Mouse (Mus musculus): ENCODE results near the gene Gm21887. TPM values are rescaled to one million over a fixed set of nuclear protein-coding genes. Genes with fewer than 3 reads are reported as not detected.
"Not testable (repeated sequence)": the region's sequence is repeated elsewhere in the genome, so short reads cannot be mapped to it uniquely, and the experiment has no call there.

Gene Gm21887
- polyA plus RNA-seq, 1 experiment from 2014 or later = 273 TPM

DNA sequence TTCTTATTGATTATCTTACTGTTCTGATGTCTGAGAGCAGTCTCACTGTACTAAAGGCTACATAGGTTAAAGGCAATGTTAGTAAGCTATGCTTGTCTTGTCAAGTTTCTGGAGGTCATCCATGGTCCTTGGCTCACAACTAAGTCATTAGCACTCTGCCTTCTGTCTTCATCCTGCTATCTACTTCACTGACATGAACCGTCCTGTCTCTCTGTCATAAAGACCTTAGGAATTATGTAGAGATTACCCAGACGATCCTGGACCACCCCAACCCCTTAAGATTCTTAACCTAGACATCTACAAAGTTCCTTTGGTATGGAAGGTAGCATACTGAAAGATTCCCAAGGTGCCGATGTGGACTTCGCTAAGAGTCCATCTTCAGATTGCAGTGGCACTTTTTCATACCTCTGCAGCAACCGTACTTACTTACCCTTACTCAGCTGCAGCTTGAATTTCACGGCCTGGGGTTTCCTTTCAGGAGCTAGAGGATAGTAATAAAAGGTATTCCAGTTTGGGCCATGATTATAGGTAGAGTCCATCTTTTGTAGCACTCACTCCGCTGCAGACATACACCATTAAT is 31.5 kb upstream of the Gm21887 start:
- not testable (repeated sequence) for H3K27me3 ChIP-seq (replicated peaks); H3K4me1 ChIP-seq; H3K9ac ChIP-seq; H3K27ac ChIP-seq; H3K4me2 ChIP-seq; H3K9me3 ChIP-seq; H3K4me3 ChIP-seq (replicated peaks); ATAC-seq (ENCODE audit: insufficient read depth, low FRiP score, low read depth)
- 87% methylated on average over 7 of the region's 7 CpGs for WGBS
- peaks cover 25% of the 10 kb centered on the region; the same call in 1 of the 2 replicates for H3K36me3 ChIP-seq

DNA sequence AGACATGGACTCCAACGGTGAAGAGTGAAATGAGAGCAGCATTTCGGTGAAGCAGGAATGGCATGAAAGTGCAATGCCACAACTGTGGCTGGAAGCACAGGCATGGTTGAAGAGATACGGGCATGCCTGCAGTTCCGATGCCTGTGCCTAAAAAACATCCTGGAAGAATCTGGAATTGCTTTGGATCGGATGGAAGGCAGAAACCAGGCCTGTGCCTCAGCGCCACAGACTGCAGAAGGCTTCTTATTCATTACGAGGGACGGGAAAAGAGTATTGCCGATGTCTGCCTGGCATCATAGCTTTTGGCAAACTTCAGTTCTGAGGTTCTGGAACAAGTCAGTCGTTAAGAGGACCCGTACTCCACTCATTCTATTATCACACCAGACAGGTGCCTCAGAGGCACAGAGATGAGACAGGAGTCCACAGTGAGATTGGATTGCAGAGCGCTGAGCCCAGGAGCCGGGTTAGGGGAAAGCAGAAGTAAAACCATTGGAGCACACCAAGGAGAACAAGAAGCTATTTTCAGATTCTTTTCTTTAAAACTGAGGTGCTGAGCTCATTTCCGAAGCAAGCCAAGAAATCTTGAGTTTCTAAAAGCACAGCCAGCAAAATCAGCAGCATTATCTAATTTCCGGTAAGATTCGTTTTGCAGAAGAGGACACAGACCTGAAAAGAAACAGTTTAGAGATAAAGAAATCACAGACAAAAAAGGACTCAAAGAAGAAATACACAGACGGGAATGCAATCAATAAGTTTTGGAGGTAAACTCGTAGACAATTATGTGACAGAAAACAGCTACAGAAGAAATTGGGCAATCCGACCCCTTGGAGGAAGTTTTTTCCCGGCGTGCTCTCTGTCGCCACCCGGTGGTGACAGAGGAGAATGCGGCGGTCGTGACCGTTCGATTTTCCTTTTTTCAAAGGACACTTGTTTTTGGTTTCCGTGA is 30.8 kb upstream of the Gm21887 start:
- peaks cover 25% of the 10 kb centered on the region; the same call in 1 of the 2 replicates for H3K36me3 ChIP-seq
- not testable (repeated sequence) for H3K9me3 ChIP-seq; H3K27me3 ChIP-seq (replicated peaks); H3K4me3 ChIP-seq (replicated peaks); H3K4me1 ChIP-seq; H3K9ac ChIP-seq; ATAC-seq (ENCODE audit: insufficient read depth, low FRiP score, low read depth)
- 62% methylated on average over 29 of the region's 29 CpGs for WGBS
- peak overlapping the region; percentile 4; the same call in 1 of the 2 replicates for H3K27ac ChIP-seq
- 0 out of 2 replicates have a peak overlapping the region, but pooled peaks have one; percentile 0 for H3K4me2 ChIP-seq

DNA sequence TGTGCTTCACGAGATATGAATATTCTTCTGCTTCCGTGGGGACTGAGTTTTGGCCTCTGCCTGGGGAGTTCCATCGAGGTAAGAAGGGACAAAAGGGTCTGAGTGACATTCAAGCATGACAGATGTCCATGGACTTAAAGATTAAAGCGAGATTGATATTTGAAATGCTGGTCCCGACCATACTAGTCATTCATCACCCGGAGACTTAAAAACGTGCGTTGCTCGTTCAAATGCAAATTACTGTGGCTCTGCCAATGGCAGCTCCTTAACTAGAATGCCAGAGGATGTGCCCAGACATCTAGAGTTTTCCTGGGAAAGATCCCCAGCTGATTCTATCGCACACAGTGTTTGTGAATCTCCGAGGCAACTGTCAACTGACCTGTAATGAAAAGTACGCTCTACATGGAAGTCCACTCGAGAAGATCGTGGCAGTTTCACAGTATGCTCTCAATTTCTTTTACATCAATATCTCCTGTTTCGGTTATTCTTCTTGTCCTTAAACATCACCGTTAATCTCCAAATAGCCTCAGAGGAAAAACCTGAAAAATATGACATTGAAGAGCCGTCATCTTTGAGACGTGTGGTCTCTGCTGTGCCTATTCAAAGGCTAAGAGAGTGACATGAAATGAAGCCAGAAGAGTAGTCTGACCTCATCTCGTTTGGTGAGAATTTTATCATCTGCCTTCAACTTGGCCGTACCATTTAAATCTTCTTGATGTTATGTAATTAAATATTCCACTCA is 29.8 kb upstream of the Gm21887 start:
- H3K4me1 ChIP-seq; H3K4me2 ChIP-seq; H3K27me3 ChIP-seq (replicated peaks); H3K27ac ChIP-seq; H3K4me3 ChIP-seq (replicated peaks); ATAC-seq (ENCODE audit: insufficient read depth, low FRiP score, low read depth); H3K9ac ChIP-seq: not testable (repeated sequence)
- H3K36me3 ChIP-seq = peaks cover 27% of the 10 kb centered on the region
- WGBS = 80% methylated on average over 20 of the region's 20 CpGs
- H3K9me3 ChIP-seq = peaks cover 15% of the 10 kb centered on the region; the same call in 1 of the 2 replicates

DNA sequence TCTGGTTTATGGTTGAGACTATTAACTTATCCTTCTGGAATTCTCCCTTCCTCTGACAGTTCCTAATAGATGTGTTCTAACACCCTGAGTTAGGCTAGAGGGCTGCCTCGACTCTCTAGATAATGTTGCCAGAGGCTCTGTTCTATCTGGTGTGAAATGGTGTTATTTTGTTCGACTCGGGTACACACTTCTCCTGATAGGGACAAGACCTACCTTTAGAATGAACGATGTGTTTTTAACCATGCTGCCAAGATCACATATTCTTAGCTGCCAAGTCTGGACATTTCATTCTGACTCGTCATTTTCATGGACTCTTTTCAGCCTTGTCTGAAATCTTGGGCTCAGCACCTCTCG is 29.3 kb upstream of the Gm21887 start:
- not testable (repeated sequence) for H3K27ac ChIP-seq; H3K4me1 ChIP-seq; ATAC-seq (ENCODE audit: insufficient read depth, low FRiP score, low read depth); H3K4me2 ChIP-seq; H3K9ac ChIP-seq; H3K4me3 ChIP-seq (replicated peaks); H3K27me3 ChIP-seq (replicated peaks)
- H3K9me3 ChIP-seq = peaks cover 19% of the 10 kb centered on the region
- 81% methylated on average over 6 of the region's 6 CpGs for WGBS
- H3K36me3 ChIP-seq = peaks cover 32% of the 10 kb centered on the region

DNA sequence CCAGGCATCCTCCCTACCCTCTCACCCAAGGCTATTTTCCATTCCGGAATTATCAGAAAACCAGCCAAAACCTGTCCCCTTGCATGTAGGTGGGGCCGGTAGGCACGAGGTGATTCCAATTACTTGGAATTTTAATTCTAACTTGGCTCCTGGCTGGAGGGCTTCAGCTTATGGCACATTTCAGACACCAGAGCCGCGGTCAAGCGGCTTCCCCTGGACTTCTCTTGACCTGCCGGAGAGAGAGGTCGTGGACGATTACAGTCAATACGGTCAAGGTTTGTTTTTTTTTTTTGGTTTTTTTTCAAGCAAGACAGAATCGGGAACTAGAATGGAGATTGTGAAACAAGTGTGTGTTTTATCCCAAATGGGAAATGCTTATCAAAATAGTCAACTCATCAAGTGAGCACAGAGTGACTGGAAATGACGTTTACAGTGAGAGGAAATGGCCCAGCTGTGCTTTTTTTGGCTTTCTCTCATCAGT is 28.6 kb upstream of the Gm21887 start:
- H3K36me3 ChIP-seq = peaks cover 37% of the 10 kb centered on the region
- H3K4me3 ChIP-seq (replicated peaks) = no peak overlapping the region
- WGBS = 78% methylated on average over 12 of the region's 12 CpGs
- H3K27ac ChIP-seq = no peak overlapping the region
- no peaks in the 10 kb centered on the region for H3K27me3 ChIP-seq (replicated peaks)
- no peak for ATAC-seq (ENCODE audit: insufficient read depth, low FRiP score, low read depth)
- no peak overlapping the region for H3K9ac ChIP-seq
- H3K4me1 ChIP-seq = no peaks in the 10 kb centered on the region
- peaks cover 24% of the 10 kb centered on the region for H3K9me3 ChIP-seq
- no peak overlapping the region for H3K4me2 ChIP-seq

DNA sequence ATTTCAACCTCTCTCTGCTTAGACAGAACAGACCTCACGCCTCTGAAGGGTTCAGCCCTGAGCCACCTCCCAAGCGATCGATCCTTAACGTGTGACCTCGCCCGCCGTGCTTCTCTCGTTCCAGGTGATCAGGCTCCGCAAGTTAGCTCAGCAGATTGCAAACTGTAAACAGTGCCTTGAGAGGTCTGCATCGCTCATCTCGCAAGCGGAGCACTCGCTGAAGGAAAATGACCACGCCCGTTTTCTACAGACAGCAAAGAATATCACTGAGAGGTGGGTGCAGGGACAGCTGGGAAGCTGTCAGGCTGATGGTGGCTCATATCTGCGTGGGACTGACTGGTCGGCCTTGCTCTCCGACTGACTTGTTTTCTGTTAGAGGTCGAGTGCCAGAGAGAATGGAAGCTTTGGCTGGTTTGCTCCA is 27.7 kb upstream of the Gm21887 start:
- Histone ChIP-seq H3K36me3 (peaks cover 42% of the 10 kb centered on the region), H3K9me3 (peaks cover 25% of the 10 kb centered on the region)
- H3K27ac ChIP-seq; H3K4me2 ChIP-seq; H3K4me3 ChIP-seq (replicated peaks); H3K9ac ChIP-seq; H3K4me1 ChIP-seq; ATAC-seq (ENCODE audit: insufficient read depth, low FRiP score, low read depth); H3K27me3 ChIP-seq (replicated peaks): not testable (repeated sequence)
- 73% methylated on average over 19 of the region's 19 CpGs for WGBS

DNA sequence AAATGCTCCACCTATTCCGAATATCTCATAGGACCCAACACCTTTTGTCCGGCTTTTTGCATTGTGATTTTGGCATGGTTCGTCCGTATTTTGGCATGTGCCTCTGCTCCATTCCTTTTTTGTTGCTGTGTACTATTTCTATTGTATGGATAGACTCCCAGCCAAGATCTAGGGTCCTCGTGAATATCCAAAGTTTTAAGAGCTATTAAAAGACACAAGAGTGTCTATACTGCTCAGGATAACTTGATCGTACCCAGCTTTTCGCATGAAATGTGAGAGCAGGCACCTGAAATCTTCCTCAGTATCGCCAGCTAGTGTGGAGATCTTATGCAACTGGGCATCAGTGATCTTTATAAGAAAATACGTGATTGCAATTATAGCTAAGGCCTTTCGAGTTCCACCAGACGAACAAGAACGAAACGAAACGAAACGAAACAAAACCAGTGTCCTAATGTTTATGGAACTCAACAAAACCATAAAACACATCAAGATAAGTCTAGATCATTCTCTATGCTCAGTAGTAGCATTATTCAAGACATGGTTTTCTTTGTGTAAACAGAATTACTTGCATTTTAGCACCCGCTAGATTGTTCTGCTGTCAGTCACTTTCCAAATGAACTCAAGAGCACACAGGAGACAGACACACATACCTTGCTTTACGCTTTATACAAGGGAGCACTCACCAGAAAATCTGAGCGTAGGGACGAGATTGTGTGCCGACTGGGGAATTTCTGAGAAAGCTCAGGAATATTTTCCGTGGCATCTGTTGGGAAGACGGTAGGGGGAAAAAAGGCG is 26.7 kb upstream of the Gm21887 start:
- peaks cover 46% of the 10 kb centered on the region for H3K36me3 ChIP-seq
- H3K4me3 ChIP-seq (replicated peaks); H3K9ac ChIP-seq; H3K27ac ChIP-seq; H3K4me2 ChIP-seq; H3K27me3 ChIP-seq (replicated peaks); ATAC-seq (ENCODE audit: insufficient read depth, low FRiP score, low read depth); H3K4me1 ChIP-seq: not testable (repeated sequence)
- WGBS = 88% methylated on average over 23 of the region's 23 CpGs
- H3K9me3 ChIP-seq = peaks cover 29% of the 10 kb centered on the region

DNA sequence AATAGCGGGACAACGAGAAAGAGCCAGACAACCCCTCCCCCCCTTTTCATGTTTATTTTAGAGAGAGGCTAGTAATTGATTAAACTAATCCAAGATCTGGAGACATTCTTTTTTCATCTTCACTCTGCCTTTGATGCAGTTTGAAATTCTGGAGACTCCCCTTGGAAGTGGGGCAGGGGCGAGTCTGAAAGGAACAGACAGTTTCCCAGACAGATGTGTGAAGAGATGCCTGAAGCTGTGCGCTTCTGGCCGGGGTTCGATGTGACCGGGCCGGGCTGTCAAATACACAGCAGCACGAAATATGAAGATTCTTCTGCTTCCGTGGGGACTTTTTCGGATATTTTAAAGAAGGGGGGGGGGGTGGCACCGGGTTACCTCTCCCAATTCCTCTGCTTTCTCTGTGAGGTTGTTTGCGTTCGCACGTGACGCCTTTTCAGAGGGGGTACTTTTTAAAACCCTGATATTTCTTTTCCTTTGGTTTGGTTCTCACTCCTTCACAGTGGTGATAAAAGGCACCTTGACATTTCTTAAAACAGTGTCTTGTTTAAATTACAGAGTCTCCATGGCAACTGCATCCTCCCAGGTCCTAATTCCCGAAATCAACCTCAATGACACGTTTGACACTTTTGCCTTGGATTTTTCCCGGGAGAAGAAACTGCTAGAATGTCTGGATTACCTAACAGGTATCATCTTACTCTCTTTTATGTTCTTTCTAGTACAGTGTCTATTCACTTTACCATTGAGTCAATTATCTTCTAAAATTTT is 25.9 kb upstream of the Gm21887 start:
- peaks cover 44% of the 10 kb centered on the region for H3K36me3 ChIP-seq
- not testable (repeated sequence) for H3K4me1 ChIP-seq; H3K4me3 ChIP-seq (replicated peaks); H3K9ac ChIP-seq; H3K27me3 ChIP-seq (replicated peaks); H3K4me2 ChIP-seq; H3K27ac ChIP-seq; ATAC-seq (ENCODE audit: insufficient read depth, low FRiP score, low read depth)
- H3K9me3 ChIP-seq = peaks cover 32% of the 10 kb centered on the region
- 81% methylated on average over 19 of the region's 19 CpGs for WGBS

DNA sequence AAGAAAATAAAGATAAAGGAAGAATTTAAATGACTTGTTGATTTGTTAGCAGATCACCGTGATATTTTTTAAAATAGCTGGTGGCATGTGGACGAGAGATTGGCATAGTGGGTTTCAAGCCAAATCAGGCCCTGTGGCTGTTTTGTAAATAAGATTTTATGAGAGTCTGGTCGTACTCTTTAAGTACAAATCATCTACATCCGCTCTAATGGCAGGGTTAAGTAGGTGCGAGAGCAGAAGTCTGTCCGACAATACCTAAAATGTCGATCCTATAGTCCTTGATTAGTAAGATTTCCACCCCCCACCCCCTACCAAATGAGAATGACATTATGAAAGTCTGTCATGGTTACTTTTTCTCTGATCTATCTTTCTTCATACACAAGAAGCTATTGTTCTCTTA is 25.1 kb upstream of the Gm21887 start:
- not testable (repeated sequence) for H3K27me3 ChIP-seq (replicated peaks); H3K4me2 ChIP-seq; H3K27ac ChIP-seq; H3K4me1 ChIP-seq; H3K4me3 ChIP-seq (replicated peaks); H3K9ac ChIP-seq; ATAC-seq (ENCODE audit: insufficient read depth, low FRiP score, low read depth)
- WGBS = 89% methylated on average over 7 of the region's 7 CpGs
- Histone ChIP-seq H3K36me3 (peaks cover 50% of the 10 kb centered on the region), H3K9me3 (peaks cover 39% of the 10 kb centered on the region)

DNA sequence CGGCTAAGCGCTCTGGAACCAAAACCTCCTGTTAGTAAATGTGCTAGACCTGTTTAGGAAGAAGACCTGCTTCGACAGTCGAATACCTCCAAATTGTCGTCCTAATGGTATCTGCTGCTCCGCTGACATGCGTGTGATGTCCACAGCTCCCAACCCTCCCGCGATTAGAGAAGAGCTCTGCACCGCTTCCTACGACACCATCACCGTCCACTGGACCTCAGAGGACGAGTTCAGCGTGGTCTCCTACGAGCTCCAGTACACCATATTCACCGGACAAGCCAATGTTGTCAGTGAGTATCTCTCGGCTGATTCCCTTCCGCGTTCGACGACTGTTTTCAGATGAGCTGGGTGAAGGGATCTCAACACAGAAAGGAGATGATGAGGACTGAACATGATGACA is 24.6 kb upstream of the Gm21887 start:
- H3K27ac ChIP-seq; H3K4me1 ChIP-seq; H3K27me3 ChIP-seq (replicated peaks); ATAC-seq (ENCODE audit: insufficient read depth, low FRiP score, low read depth); H3K4me2 ChIP-seq; H3K9ac ChIP-seq; H3K4me3 ChIP-seq (replicated peaks): not testable (repeated sequence)
- Histone ChIP-seq H3K36me3 (peaks cover 47% of the 10 kb centered on the region), H3K9me3 (peaks cover 39% of the 10 kb centered on the region)
- WGBS = 92% methylated on average over 21 of the region's 21 CpGs

DNA sequence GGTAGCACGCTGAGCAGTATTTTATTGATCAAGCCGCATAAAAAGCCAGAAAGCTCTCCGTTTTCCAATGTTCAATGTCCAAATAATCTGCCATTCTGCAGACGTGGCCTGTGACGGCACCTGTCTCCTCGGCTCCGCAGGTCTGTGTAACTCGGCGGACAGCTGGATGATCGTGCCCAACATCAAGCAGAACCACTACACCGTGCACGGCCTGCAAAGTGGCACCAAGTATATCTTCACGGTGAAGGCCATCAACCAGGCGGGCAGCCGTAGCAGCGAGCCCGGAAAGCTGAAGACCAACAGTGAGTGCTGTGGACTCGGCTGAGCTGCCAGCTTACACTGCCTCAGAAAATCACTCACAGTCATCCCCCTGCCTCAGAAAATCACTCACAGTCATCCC is 23.7 kb upstream of the Gm21887 start:
- peaks cover 53% of the 10 kb centered on the region for H3K36me3 ChIP-seq
- WGBS = 83% methylated on average over 18 of the region's 18 CpGs
- not testable (repeated sequence) for H3K27ac ChIP-seq; ATAC-seq (ENCODE audit: insufficient read depth, low FRiP score, low read depth); H3K9ac ChIP-seq; H3K4me1 ChIP-seq; H3K27me3 ChIP-seq (replicated peaks); H3K4me2 ChIP-seq; H3K4me3 ChIP-seq (replicated peaks)
- peaks cover 44% of the 10 kb centered on the region for H3K9me3 ChIP-seq
